Mouse (Mus musculus) yolk sac, embryonic 10.5 days (tissue): ENCODE results near the gene AY074887.
"Not testable (repeated sequence)": the region's sequence is repeated elsewhere in the genome, so short reads cannot be mapped to it uniquely, and the experiment has no call there.

ENCODE experiments used
- DNase-seq: peaks from one replicate; pipeline ENCODE4 v3.0.0-alpha.2; 2017; ENCODE audit warnings: low spot score

The AY074887 gene

DNA sequence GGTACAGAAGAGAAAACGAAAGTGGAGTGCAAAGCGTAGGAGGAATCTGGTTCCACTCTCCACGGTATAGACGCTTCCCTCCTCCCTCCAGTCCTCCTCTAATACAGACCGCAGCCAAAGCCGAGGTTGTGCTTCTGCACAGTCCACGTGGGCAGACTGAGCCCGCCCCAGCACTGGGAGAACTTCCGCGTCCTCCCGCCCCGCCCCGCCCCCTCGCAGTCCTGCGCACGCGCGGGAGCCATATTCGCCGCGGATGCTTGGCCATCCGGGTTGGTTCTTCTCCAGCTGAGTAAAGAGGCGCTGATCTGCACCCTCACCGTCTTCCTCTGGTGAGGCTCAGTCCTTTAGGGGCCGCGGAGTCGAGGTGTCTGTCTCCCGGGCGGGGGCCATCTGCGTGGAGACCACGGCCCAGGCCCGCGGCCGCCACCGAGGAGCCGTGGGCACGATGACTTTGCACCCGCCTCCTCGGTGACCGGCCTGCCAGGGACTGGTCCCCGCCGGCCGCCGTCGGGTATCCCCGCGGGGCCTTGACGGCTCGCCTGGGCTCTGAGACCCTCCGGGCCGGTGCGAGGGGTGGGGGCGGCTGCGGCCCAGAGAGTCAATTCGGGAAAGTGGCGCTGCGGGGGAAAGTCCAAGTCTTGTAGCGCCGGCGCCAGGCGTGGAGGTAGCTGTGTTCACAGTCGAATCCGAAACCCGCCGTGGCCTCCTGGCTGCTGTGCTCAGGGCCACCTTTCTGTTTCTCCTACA lies at the start of gene AY074887, which contains the start of gene Psma4:
Gene AY074887 (minus strand): TSS at position 424 of the 747 bp plus-strand sequence.
Gene Psma4 (plus strand): TSS at position 216 of the 747 bp plus-strand sequence.
- peak; percentile 97 for DNase-seq

DNA sequence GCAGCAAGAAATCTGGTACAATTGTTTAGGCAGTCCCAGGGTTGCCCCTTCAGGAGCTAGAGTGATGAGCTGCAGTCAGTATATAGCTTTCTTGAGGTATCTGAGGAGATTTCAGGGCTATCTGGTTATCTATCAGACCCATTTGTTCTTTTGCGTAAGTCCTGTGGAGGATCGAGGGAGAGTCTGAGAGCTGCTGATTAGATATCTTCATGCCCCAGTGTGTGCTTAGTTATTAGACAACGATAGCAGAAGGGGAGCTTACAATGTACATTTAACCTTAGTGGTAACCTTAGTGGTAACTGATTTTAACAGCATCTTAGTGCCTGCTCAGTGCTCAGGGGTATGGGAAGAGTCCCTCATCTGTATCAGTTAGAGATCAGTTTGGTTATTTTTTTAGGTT lies 44.8 kb upstream of the AY074887 start:
- no peak for DNase-seq

GRCm38 (mm10) chr9:54994381-54994780 lies 43.6 kb upstream of the AY074887 start:
- DNase-seq: no peak

- DNase-seq: no peak
These were observed 39.6 kb upstream of the AY074887 start for GRCm38 (mm10) chr9:54990362-54990761.

GRCm38 (mm10) chr9:54982401-54982800 lies 31.6 kb upstream of the AY074887 start:
- no peak for DNase-seq

GRCm38 (mm10) chr9:54981291-54982191 lies 30.7 kb upstream of the AY074887 start:
- peak; percentile 78 for DNase-seq

GRCm38 (mm10) chr9:54980674-54981073 lies 29.9 kb upstream of the AY074887 start, which contains the start of gene Chrna5:
Gene Chrna5, plus strand, starts transcription at chr9:54980880.
- DNase-seq: no peak

GRCm38 (mm10) chr9:54969972-54970637 lies 19.3 kb upstream of the AY074887 start:
- DNase-seq: no peak

- no peak for DNase-seq
These were observed 12.9 kb upstream of the AY074887 start for GRCm38 (mm10) chr9:54963669-54964068.

- DNase-seq: no peak
These were observed 10.3 kb upstream of the AY074887 start for GRCm38 (mm10) chr9:54961059-54961458.

- not testable (repeated sequence) for DNase-seq
These were observed 636 bp downstream of the AY074887 start for GRCm38 (mm10) chr9:54950162-54950561.

- DNase-seq: no peak
These were observed 1.3 kb downstream of the AY074887 start for GRCm38 (mm10) chr9:54949465-54949864.

DNA sequence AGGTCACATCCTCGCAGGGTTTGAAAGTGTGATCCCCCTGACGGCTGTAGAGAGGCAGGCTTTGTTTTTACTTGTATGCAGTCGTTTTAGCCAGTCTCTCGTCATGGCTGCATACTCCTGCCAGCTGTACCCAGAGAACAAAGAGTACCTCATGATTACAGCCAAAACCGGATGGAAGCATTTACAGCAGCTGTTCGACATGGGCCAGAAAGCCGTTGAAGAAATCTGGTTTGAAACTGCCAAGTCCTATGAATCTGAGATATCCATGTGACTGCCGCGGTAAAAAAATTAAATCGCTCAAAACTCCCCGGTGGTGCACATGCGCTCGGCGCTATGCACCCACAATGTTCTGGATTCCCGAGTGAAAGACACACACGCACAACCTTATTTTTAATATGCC lies 4.5 kb downstream of the AY074887 start:
- DNase-seq: no peak

- DNase-seq: no peak
These were observed 6.3 kb downstream of the AY074887 start for GRCm38 (mm10) chr9:54944467-54944866.

GRCm38 (mm10) chr9:54942071-54942470 lies 8.7 kb downstream of the AY074887 start:
- no peak for DNase-seq

DNA sequence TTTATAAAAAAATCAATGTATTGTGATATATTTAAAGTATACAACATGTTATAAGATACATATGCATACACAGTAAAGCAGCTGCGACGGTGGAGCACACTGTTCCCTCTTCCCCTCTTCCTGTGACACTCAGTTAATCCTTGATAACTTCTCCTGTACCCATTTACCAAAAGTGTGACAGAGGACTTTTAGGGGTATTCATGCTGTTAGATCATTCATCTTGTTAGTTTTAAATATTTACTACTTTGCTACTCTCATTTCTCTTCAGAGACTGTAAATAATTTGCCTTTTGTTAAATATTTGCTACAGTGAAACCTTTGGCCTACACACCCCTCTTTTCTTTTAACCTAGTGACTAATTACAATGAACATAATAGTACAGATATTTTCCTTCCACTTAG lies 18.4 kb downstream of the AY074887 start:
- no peak for DNase-seq

DNA sequence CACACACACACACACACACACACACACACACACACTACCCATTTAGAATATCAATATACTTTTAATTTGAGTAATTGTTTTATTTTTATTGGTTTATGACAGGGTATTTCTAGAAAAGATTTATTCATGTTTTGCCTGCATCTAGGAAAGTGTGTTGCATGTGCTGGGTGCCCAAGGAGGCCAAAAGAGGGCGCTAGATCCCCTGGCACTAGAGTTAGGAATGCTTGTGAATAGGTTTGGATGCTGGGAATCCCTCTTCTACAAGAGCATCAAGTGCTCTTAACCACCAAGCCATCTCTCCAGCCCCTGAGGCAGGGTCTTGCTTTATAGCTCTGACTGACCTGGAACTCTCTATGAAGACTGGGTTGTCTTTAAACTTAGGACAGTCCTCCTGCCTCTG lies 19.0 kb downstream of the AY074887 start:
- no peak for DNase-seq

GRCm38 (mm10) chr9:54930741-54931140 lies 20.1 kb downstream of the AY074887 start:
- DNase-seq: no peak

- DNase-seq: peak; percentile 20
These were observed 30.9 kb downstream of the AY074887 start for GRCm38 (mm10) chr9:54919946-54920345.

GRCm38 (mm10) chr9:54918781-54919180 lies 32.0 kb downstream of the AY074887 start:
- DNase-seq: peak; percentile 5

DNA sequence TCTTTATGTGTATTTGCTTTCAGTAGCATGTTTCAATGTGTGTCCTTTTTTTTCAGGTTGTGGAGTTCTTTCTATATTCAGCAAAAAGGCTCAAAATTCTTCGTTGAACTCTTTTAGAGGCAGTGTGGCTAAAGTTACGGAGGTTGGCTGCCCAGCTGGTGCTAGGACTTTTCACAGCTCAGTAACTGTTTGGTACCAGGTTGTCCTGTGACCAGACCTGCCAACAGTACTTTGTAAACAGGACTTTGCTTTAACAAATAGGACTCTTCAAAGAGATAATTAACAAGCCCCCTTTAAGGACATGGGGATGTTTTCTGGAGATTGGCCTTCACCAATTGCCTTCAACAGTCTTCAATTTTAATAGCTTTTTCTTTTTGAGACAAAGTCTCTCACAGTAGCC lies 32.6 kb downstream of the AY074887 start:
- peak; percentile 22 for DNase-seq

DNA sequence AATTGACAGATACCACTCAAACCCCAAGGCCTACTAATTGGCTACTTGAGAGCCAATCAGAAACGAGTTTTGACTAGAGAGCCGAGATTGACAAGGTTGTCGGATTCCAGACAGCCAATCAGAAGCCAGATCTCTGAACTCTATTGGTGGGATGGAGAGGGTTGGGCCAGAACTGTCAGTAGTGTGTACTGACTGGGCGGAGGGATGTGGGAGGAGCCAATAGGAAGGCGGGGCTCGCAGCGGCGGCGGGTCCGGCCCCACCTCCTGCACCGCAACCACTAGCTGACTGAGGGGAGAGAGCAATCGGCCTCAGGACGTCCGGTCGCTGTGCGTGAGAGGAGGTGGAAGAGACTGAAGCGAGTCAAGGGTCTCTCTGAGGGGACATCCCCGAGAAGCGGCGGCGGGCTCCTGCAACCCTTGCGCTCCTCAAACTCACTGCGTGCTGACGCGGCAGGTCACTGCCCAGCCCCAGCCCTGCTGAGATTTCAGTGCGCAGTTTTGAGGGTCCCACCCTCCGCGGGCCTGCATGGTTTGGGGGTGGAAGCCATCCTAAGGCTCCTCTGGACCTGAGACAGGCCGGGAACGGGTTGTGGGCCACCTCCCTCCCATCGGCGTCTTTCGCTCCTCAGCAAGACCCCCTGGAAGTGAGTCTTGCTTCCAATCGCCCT lies 33.7 kb downstream of the AY074887 start, which contains the start of gene Hykk:
Gene Hykk (plus strand): TSS at position 274 of the 668 bp plus-strand sequence.
- peak; percentile 91 for DNase-seq
